In the genomic region with DNA sequence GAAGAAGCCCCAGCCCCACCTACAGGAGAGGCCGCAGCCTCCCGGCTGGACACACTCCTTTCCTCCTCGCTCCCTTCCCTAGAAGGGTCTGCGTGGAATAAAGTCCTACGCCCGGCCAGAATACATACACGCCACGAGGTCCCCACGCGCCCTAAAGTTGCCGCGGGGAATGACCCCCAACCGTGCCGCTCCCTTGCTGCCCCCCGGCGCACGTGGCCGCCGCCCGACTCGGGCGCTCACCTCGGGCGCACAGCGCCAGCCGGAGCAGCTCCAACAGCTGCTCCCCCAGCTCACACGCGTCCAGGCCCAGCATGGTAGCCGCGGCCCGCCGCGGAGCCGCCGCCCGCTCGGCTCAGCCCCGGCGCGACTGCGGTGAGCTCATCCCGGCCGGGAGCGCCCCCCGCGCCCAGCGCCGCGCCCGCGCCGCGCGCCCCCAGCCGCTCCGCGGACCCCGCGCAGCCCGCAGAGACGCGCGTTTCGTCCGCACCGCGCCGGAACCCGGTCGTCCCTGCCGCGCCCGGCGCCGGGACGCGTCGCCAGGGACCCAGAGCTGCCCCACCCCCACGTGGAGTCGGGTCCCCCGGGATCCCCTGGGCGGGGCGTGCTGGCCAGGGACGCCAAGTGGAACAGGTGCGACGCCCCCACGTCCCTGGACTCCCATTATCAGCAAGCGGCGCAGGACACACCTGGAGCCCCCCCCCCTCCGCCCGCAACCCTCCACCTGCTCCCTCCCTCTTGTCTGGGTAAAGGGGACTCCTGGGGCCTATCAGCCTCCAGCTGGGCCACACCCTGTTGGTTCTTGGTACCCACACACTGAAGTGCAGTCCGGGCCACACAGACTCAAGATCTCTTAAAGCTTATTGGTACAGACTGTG, we compare ENCODE assay signal across 8 mouse cellular contexts. TPM values are rescaled to one million over a fixed set of nuclear protein-coding genes. Genes with fewer than 3 reads are reported as not detected.
DNase-seq lines count a peak whose midpoint lies in the region; ATAC-seq and TF ChIP-seq lines count a peak whose summit lies in the region.

No protein-coding gene starts in this region.

- TF ChIP-seq POLR2A in lung, adult 2 months (IDR thresholded peaks at IDR 0.05; ENCODE audit: borderline replicate concordance, extremely low read depth, low read depth, low read length) = no peak

- no peak for TF ChIP-seq EP300 in liver, embryonic 14.5 days (IDR thresholded peaks at IDR 0.05; ENCODE audit: low read depth)

- H3K4me1 ChIP-seq in lung, adult 2 months (ENCODE audit: control insufficient read depth, insufficient read depth, low read length) = peaks cover 4% of the 10 kb centered on the region
- peaks cover 9% of the 10 kb centered on the region; the same call in 1 of the 2 replicates for H3K4me1 ChIP-seq in heart, embryonic 16.5 days (ENCODE audit: control insufficient read depth, insufficient read depth, low read length)
- H3K4me1 ChIP-seq in liver, embryonic 14.5 days (replicated peaks; ENCODE audit: control insufficient read depth in 2 of 2, insufficient read depth in 2 of 2, low read length in 1 of 2) = peaks cover 28 to 36% of the 10 kb centered on the region in 2 experiments

- peak overlapping the region; percentile 99 for H3K4me2 ChIP-seq in heart, embryonic 16.5 days (ENCODE audit: low read depth, low read length)
- H3K4me2 ChIP-seq in liver, embryonic 14.5 days (ENCODE audit: low read depth) = peak overlapping the region; percentile 74

- ATAC-seq in CD4-positive, CD25-positive, alpha-beta regulatory T cell, adult 4 months = no peak
- ATAC-seq in heart, embryonic 16.5 days (replicated peaks; ENCODE audit: extremely low read depth, insufficient read depth, low FRiP score) = peak; percentile 40; the same call in 1 of the 2 replicates
- ATAC-seq in liver, embryonic 14.5 days (ENCODE audit: insufficient read depth) = peak; percentile 74

- peaks cover 42% of the 10 kb centered on the region for H3K27me3 ChIP-seq in heart, embryonic 16.5 days (ENCODE audit: control insufficient read depth, insufficient read depth, low read length)
- H3K27me3 ChIP-seq in liver, embryonic 14.5 days (ENCODE audit: control insufficient read depth, insufficient read depth, low read length) = peaks cover 36% of the 10 kb centered on the region

- peak; percentile 20 for DNase-seq in CD4-positive, CD25-positive, alpha-beta regulatory T cell, adult 2 months (ENCODE audit: low read depth, low spot score)
- peak; percentile 28 for DNase-seq in lung, adult 2 months
- DNase-seq in lung, postnatal 25 days (ENCODE audit: low spot score) = no peak
- peak; percentile 49 to 57 (median 52) for DNase-seq in liver, embryonic 14.5 days (ENCODE audit: low read depth in 3 of 3, low spot score in 3 of 3)
- peak; percentile 60 for DNase-seq in retina, embryonic 14.5 days (ENCODE audit: low spot score)
- no peak for DNase-seq in gastrocnemius, adult 8-10 months (ENCODE audit: low spot score in 2 of 2)

- peaks cover 10% of the 10 kb centered on the region for H3K36me3 ChIP-seq in heart, embryonic 16.5 days (ENCODE audit: control insufficient read depth, insufficient read depth)
- H3K36me3 ChIP-seq in liver, embryonic 14.5 days (replicated peaks; ENCODE audit: control insufficient read depth, insufficient read depth, low read depth) = peaks cover 7% of the 10 kb centered on the region; the same call in 1 of the 2 replicates

- H3K4me3 ChIP-seq in lung, adult 2 months (replicated peaks; ENCODE audit: extremely low read depth, low read depth, low read length) = no peak overlapping the region
- H3K4me3 ChIP-seq in heart, embryonic 16.5 days (ENCODE audit: low read length) = peak overlapping the region; percentile 64
- peak overlapping the region; percentile 63 to 69 for H3K4me3 ChIP-seq in liver, embryonic 14.5 days (ENCODE audit: insufficient read depth in 1 of 2, low read depth in 2 of 2, low read length in 2 of 2)

- WGBS in lung, adult 2 months = 1% methylated on average over 92 of the region's 92 CpGs
- WGBS in heart, embryonic 16.5 days = under 1% methylated on average over 89 of the region's 92 CpGs
- WGBS in liver, embryonic 14.5 days (ENCODE audit: insufficient replicate concordance) = 1% methylated on average over 92 of the region's 92 CpGs

- TF ChIP-seq CTCF in lung, adult 2 months (IDR thresholded peaks at IDR 0.05; ENCODE audit: insufficient read depth, low read length) = no peak
- TF ChIP-seq CTCF in liver, embryonic 14.5 days (IDR thresholded peaks at IDR 0.05; ENCODE audit: low read depth) = no peak

- H3K9me3 ChIP-seq in heart, embryonic 16.5 days (replicated peaks; ENCODE audit: control insufficient read depth, low read length) = no peaks in the 10 kb centered on the region
- no peaks in the 10 kb centered on the region for H3K9me3 ChIP-seq in liver, embryonic 14.5 days (ENCODE audit: control insufficient read depth, low read length)

- H3K9ac ChIP-seq in heart, embryonic 16.5 days (ENCODE audit: low read length) = peak overlapping the region; percentile 71
- peak overlapping the region; percentile 53 for H3K9ac ChIP-seq in liver, embryonic 14.5 days (replicated peaks)

- no peak overlapping the region for H3K27ac ChIP-seq in heart, embryonic 16.5 days (ENCODE audit: low read length)
- no peak overlapping the region for H3K27ac ChIP-seq in liver, embryonic 14.5 days

RNA-seq across cellular contexts. Expression of a gene that starts 1.7 kb away (rescaled TPM):
- polyA plus RNA-seq in CD4-positive, CD25-positive, alpha-beta regulatory T cell, adult 4 months (2017; shearing (Covaris generic)) = 10 to 100 TPM in 1 of 2 experiments, 1 to 10 TPM in 1; 6.2 to 14.2 TPM
- 52.9 and 59.5 TPM in 2 replicates for polyA plus RNA-seq in lung, adult 2 months (2012; rRNA removed)
- 6.1 and 6.7 TPM in 2 replicates for polyA plus RNA-seq in heart, embryonic 16.5 days (2015; fragmentation: Nextera tagmentation; extraction: Ambion mirVana)
- 0.35 and 0.48 TPM in 2 replicates for polyA plus RNA-seq in liver, embryonic 14.5 days (2012; rRNA removed)
- 0.10 and 0.28 TPM in 2 replicates for polyA plus RNA-seq in liver, embryonic 14.5 days (2014; fragmentation: Nextera tagmentation; extraction: Ambion mirVana)
- under 1 TPM; 0.19 to 0.97 (median 0.45) TPM for total RNA-seq in gastrocnemius, adult 8-10 months (2022)

RNA-seq across cellular contexts. Expression of a gene that starts 2.2 kb away (rescaled TPM):
- polyA plus RNA-seq in CD4-positive, CD25-positive, alpha-beta regulatory T cell, adult 4 months (2017; shearing (Covaris generic)) = not detected
- polyA plus RNA-seq in lung, adult 2 months (2012; rRNA removed) = 0.62 and 0.70 TPM in 2 replicates
- 0.35 TPM in 1 of 2 replicates, not detected in the other for polyA plus RNA-seq in heart, embryonic 16.5 days (2015; fragmentation: Nextera tagmentation; extraction: Ambion mirVana)
- 22.0 and 25.9 TPM in 2 replicates for polyA plus RNA-seq in liver, embryonic 14.5 days (2012; rRNA removed)
- polyA plus RNA-seq in liver, embryonic 14.5 days (2014; fragmentation: Nextera tagmentation; extraction: Ambion mirVana) = 86.6 and 89.7 TPM in 2 replicates
- total RNA-seq in gastrocnemius, adult 8-10 months (2022) = not detected

RNA-seq across cellular contexts. Expression of a gene that starts 6.5 kb away (rescaled TPM):
- polyA plus RNA-seq in CD4-positive, CD25-positive, alpha-beta regulatory T cell, adult 4 months (2017; shearing (Covaris generic)) = not detected
- polyA plus RNA-seq in lung, adult 2 months (2012; rRNA removed) = 27.3 and 30.4 TPM in 2 replicates
- polyA plus RNA-seq in heart, embryonic 16.5 days (2015; fragmentation: Nextera tagmentation; extraction: Ambion mirVana) = 2.1 and 2.9 TPM in 2 replicates
- polyA plus RNA-seq in liver, embryonic 14.5 days (2012; rRNA removed) = 10.6 and 11.6 TPM in 2 replicates
- polyA plus RNA-seq in liver, embryonic 14.5 days (2014; fragmentation: Nextera tagmentation; extraction: Ambion mirVana) = 15.9 and 22.8 TPM in 2 replicates
- total RNA-seq in gastrocnemius, adult 8-10 months (2022) = under 1 TPM; 0.48 to 0.97 (median 0.70) TPM

RNA-seq across cellular contexts. Expression of a gene that starts 43.0 kb away (rescaled TPM):
- 10 to 100 TPM; 12.6 to 23.0 TPM for polyA plus RNA-seq in CD4-positive, CD25-positive, alpha-beta regulatory T cell, adult 4 months (2017; shearing (Covaris generic))
- polyA plus RNA-seq in lung, adult 2 months (2012; rRNA removed) = 60.4 and 76.1 TPM in 2 replicates
- 48.6 and 52.8 TPM in 2 replicates for polyA plus RNA-seq in heart, embryonic 16.5 days (2015; fragmentation: Nextera tagmentation; extraction: Ambion mirVana)
- polyA plus RNA-seq in liver, embryonic 14.5 days (2012; rRNA removed) = 5.9 and 6.6 TPM in 2 replicates
- 8.3 and 10.1 TPM in 2 replicates for polyA plus RNA-seq in liver, embryonic 14.5 days (2014; fragmentation: Nextera tagmentation; extraction: Ambion mirVana)
- 10 to 100 TPM; 71.5 to 95.3 (median 87.8) TPM for total RNA-seq in gastrocnemius, adult 8-10 months (2022)

RNA-seq across cellular contexts. Expression of a gene that starts 51.6 kb away (rescaled TPM):
- 10 to 100 TPM; 59.7 to 67.6 TPM for polyA plus RNA-seq in CD4-positive, CD25-positive, alpha-beta regulatory T cell, adult 4 months (2017; shearing (Covaris generic))
- 16.9 and 19.1 TPM in 2 replicates for polyA plus RNA-seq in lung, adult 2 months (2012; rRNA removed)
- polyA plus RNA-seq in heart, embryonic 16.5 days (2015; fragmentation: Nextera tagmentation; extraction: Ambion mirVana) = 53.8 and 56.0 TPM in 2 replicates
- 15.6 and 21.4 TPM in 2 replicates for polyA plus RNA-seq in liver, embryonic 14.5 days (2012; rRNA removed)
- polyA plus RNA-seq in liver, embryonic 14.5 days (2014; fragmentation: Nextera tagmentation; extraction: Ambion mirVana) = 26.5 and 27.9 TPM in 2 replicates
- total RNA-seq in gastrocnemius, adult 8-10 months (2022) = 10 to 100 TPM in 3 of 4 experiments, 1 to 10 TPM in 1; 7.1 to 12.7 (median 11.2) TPM

Comparison
In these comparisons a context has a peak if more than half of its experiments do, and no peak if none do; other contexts are left out.
1. DNase-seq: peak in CD4-positive, CD25-positive, alpha-beta regulatory T cell, adult 2 months (single experiment), lung, adult 2 months (single experiment), liver, embryonic 14.5 days (3 of 3) and retina, embryonic 14.5 days (single experiment); none in lung, postnatal 25 days (single experiment) and gastrocnemius, adult 8-10 months (0 of 2).
2. RNA of a gene that starts 2.2 kb away (polyA plus RNA-seq): 22.0 to 89.7 TPM in liver, embryonic 14.5 days; 0.62 to 0.70 TPM in lung, adult 2 months, not detected in CD4-positive, CD25-positive, alpha-beta regulatory T cell, adult 4 months and 0.35 TPM in heart, embryonic 16.5 days; every median in the first group is over 10 times any median in the second.